In the genomic region with DNA sequence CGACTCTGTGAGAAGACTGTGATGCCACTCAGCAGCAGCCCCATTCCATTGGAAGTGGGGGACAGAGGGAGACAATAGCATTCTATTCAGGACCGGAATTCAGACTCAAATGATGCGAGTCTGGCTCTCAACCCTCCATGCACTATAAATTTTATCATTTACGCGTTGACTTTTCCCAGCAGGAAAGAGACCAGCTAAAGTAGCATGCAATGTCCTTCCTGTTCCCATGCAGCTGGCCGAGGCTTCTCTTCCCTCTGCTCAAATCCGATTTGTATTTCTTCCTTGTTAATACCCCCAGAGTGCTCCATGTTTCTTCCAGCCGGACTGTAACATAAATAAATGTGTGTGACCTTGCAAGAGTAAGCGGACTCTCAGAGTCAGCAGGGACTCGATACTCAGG, we compare ENCODE assay signal across 11 mouse cellular contexts.
"Had no signal": no experiment of that assay in that cellular context is flagged by ENCODE, and none has a peak within 500 bp of the region (broad histone marks: within the 10 kb centered on the region; RNA-seq: fewer than 3 reads in every experiment).

No protein-coding gene starts in this region.

- H3K9me3 ChIP-seq: hindbrain, embryonic 15.5 days; midbrain, embryonic 13.5 days; neural tube, embryonic 12.5 days had no signal

- H3K27me3 ChIP-seq: hindbrain, embryonic 15.5 days; limb, embryonic 12.5 days; midbrain, embryonic 13.5 days; neural tube, embryonic 12.5 days had no signal

- H3K27ac ChIP-seq: hindbrain, embryonic 15.5 days; limb, embryonic 12.5 days; liver, embryonic 14.5 days; midbrain, embryonic 13.5 days had no signal

- DNase-seq: kidney, postnatal 14 days; layer of hippocampus, adult 9-11 months; layer of hippocampus, postnatal 36 days; lung, adult 18-20 months; right cerebral cortex, postnatal 14 days; thymus, postnatal 4 days had no signal

- H3K36me3 ChIP-seq: hindbrain, embryonic 15.5 days; limb, embryonic 12.5 days; midbrain, embryonic 13.5 days; neural tube, embryonic 12.5 days had no signal

- H3K4me3 ChIP-seq: hindbrain, embryonic 15.5 days; limb, embryonic 12.5 days; midbrain, embryonic 13.5 days; neural tube, embryonic 12.5 days had no signal

- H3K9ac ChIP-seq: hindbrain, embryonic 15.5 days; limb, embryonic 12.5 days; liver, embryonic 14.5 days; midbrain, embryonic 13.5 days; neural tube, embryonic 12.5 days had no signal

- H3K4me1 ChIP-seq: hindbrain, embryonic 15.5 days; midbrain, embryonic 13.5 days had no signal

- H3K4me2 ChIP-seq: hindbrain, embryonic 15.5 days; limb, embryonic 12.5 days; midbrain, embryonic 13.5 days; neural tube, embryonic 12.5 days had no signal

- ATAC-seq: midbrain, embryonic 13.5 days had no signal
